Mouse (Mus musculus) heart, embryonic 11.5 days (tissue): ENCODE data around the gene Ankrd40. TPM values are rescaled to one million over a fixed set of nuclear protein-coding genes. Genes with fewer than 3 reads are reported as not detected.

Experiments
- ATAC-seq: fragments of 200-750 bp; cut with Nextera tagmentation; replicated peaks from 2 replicates; pipeline ENCODE4 v1.8.0; 2017; ENCODE audit warnings: moderate library complexity; ENCODE audit not compliant: insufficient number of reproducible peaks, low FRiP score, low TSS enrichment
- H3K27ac ChIP-seq: fragments of 300-500 bp; sonication (generic); 2 replicates; pipeline ENCODE4 v1.5.1; 2014; ENCODE audit warnings: mild to moderate bottlenecking, low read depth, low read length
- H3K27me3 ChIP-seq: fragments of 300-500 bp; sonication (generic); 2 replicates; pipeline ENCODE4 v1.6.1; 2014; ENCODE audit warnings: mild to moderate bottlenecking, low read length, mixed read lengths; ENCODE audit not compliant: control insufficient read depth, insufficient read depth
- H3K36me3 ChIP-seq: fragments of 300-500 bp; sonication (generic); 2 replicates; pipeline ENCODE4 v1.6.1; 2014; ENCODE audit warnings: mild to moderate bottlenecking, low read length, moderate library complexity, mixed read lengths; ENCODE audit not compliant: control insufficient read depth, insufficient read depth
- H3K4me1 ChIP-seq: fragments of 300-500 bp; sonication (generic); 2 replicates; pipeline ENCODE4 v1.6.1; 2014; ENCODE audit warnings: low read length; ENCODE audit not compliant: control insufficient read depth, insufficient read depth
- H3K4me2 ChIP-seq: fragments of 300-500 bp; sonication (generic); 2 replicates; pipeline ENCODE4 v1.6.1; 2014; ENCODE audit warnings: mild to moderate bottlenecking, moderate library complexity
- H3K4me3 ChIP-seq: fragments of 300-500 bp; sonication (generic); 2 replicates; pipeline ENCODE4 v1.5.1; 2014; ENCODE audit warnings: low read depth, low read length
- H3K9ac ChIP-seq: fragments of 300-500 bp; sonication (generic); 2 replicates; pipeline ENCODE4 v1.6.1; 2014; ENCODE audit warnings: mild to moderate bottlenecking, low read depth, low read length, moderate library complexity
- H3K9me3 ChIP-seq: fragments of 300-500 bp; sonication (generic); replicated peaks from 2 replicates; pipeline ENCODE4 v1.6.1; 2016; ENCODE audit warnings: low read length; ENCODE audit not compliant: control insufficient read depth
- WGBS: fragments of 180-500 bp; shearing (Covaris S2); extraction: QIAGEN DNeasy Blood & Tissue Kit; methylation state at CpG from one replicate; pipeline ENCODE4 v1.1.7; 2014; ENCODE audit not compliant: insufficient replicate concordance; 5-methylcytosine and 5-hydroxymethylcytosine counted together
- polyA plus RNA-seq: library from polyadenylated mRNA; unstranded; fragments of >200 nt; fragmentation: Nextera tagmentation; extraction: Ambion mirVana; gene quantifications from 2 replicates; pipeline ENCODE4 v1.2.1, GENCODE M21; 2014

Gene Ankrd40
- polyA plus RNA-seq, 1 experiment from 2014 or later, result 34.9 TPM

- ATAC-seq, result peak; percentile 68
- Histone ChIP-seq H3K36me3 (no peaks in the 10 kb centered on the region; the same call in 1 of the 2 replicates), H3K9me3 (no peaks in the 10 kb centered on the region), H3K4me1 (peaks cover 26% of the 10 kb centered on the region), H3K27me3 (no peaks in the 10 kb centered on the region), H3K4me3 (peak overlapping the region; percentile 95), H3K4me2 (peak overlapping the region; percentile 87), H3K9ac (peak overlapping the region; percentile 98), H3K27ac (peak overlapping the region; percentile 95)
- WGBS, result under 1% methylated on average over 67 of the region's 67 CpGs
These were observed 6.6 kb upstream of the Ankrd40 start for GRCm38 (mm10) chr11:94320969-94321930.

GRCm38 (mm10) chr11:94321931-94322400 lies 5.8 kb upstream of the Ankrd40 start, which contains the start of gene Luc7l3:
Gene Luc7l3, minus strand, starts transcription at chr11:94321988.
- Histone ChIP-seq H3K27me3 (no peaks in the 10 kb centered on the region), H3K9ac (peak within 1 kb of the TSS; percentile 98), H3K4me1 (peaks cover 23% of the 10 kb centered on the region), H3K27ac (peak within 1 kb of the TSS; percentile 95), H3K36me3 (no peaks in the 10 kb centered on the region; the same call in 1 of the 2 replicates), H3K4me2 (peak within 1 kb of the TSS; percentile 87), H3K4me3 (peak within 1 kb of the TSS; percentile 95), H3K9me3 (no peaks in the 10 kb centered on the region)
- peak; percentile 97 for ATAC-seq
- WGBS, result under 1% methylated on average over 36 of the region's 36 CpGs

DNA sequence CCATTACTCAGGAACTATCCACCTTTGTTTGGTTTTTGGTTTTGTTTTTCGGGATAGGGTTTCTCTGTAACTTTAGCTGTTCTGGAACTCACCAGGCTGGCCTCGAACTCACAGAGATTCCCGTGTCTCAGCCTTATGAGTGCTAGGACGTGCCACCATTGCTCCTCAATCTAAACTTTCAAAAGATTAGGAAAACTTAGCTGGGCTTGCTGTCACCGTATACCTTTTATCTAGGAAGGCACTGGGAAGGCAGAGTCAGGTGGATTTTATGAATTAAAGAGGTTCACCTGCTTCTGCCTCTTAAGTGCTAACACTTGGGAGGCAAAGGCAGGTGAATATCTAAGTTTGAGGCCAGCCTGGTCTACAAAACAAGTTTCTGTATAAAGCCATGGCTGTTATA lies 5.2 kb upstream of the Ankrd40 start:
- Histone ChIP-seq H3K4me3 (peak overlapping the region; percentile 95), H3K27ac (peak overlapping the region; percentile 95)
- 23% methylated on average over 5 of the region's 5 CpGs for WGBS

GRCm38 (mm10) chr11:94323271-94323925 lies 4.4 kb upstream of the Ankrd40 start:
- 86% methylated on average over 5 of the region's 5 CpGs for WGBS
- Histone ChIP-seq H3K4me3 (no peak overlapping the region), H3K4me2 (no peak overlapping the region), H3K27ac (no peak overlapping the region), H3K9me3 (no peaks in the 10 kb centered on the region), H3K36me3 (no peaks in the 10 kb centered on the region; the same call in 1 of the 2 replicates), H3K9ac (no peak overlapping the region), H3K4me1 (peaks cover 18% of the 10 kb centered on the region), H3K27me3 (no peaks in the 10 kb centered on the region)
- ATAC-seq, result no peak

More for the DNA sequence above, 5.2 kb upstream of the Ankrd40 start:
- no peaks in the 10 kb centered on the region for H3K27me3 ChIP-seq
- no peak for ATAC-seq
- no peaks in the 10 kb centered on the region; the same call in 1 of the 2 replicates for H3K36me3 ChIP-seq
- H3K4me1 ChIP-seq, result peaks cover 21% of the 10 kb centered on the region
- peak overlapping the region; percentile 87 for H3K4me2 ChIP-seq
- peak overlapping the region; percentile 98 for H3K9ac ChIP-seq
- no peaks in the 10 kb centered on the region for H3K9me3 ChIP-seq

GRCm38 (mm10) chr11:94324618-94325017 lies 3.2 kb upstream of the Ankrd40 start:
- Histone ChIP-seq H3K9me3 (no peaks in the 10 kb centered on the region), H3K4me1 (peaks cover 18% of the 10 kb centered on the region), H3K9ac (no peak overlapping the region), H3K4me3 (no peak overlapping the region), H3K27me3 (no peaks in the 10 kb centered on the region), H3K4me2 (no peak overlapping the region), H3K36me3 (no peaks in the 10 kb centered on the region), H3K27ac (no peak overlapping the region)
- ATAC-seq, result no peak
- WGBS, result 64% methylated on average over 5 of the region's 5 CpGs

- H3K9me3 ChIP-seq, result no peaks in the 10 kb centered on the region
- peak overlapping the region; percentile 77 for H3K4me2 ChIP-seq
- peak overlapping the region; percentile 98 for H3K27ac ChIP-seq
- WGBS, result 5% methylated on average over 10 of the region's 10 CpGs
- no peaks in the 10 kb centered on the region for H3K27me3 ChIP-seq
- peak overlapping the region; percentile 16; the same call in 1 of the 2 replicates for H3K4me3 ChIP-seq
- peaks cover 20% of the 10 kb centered on the region for H3K4me1 ChIP-seq
- no peak for ATAC-seq
- no peaks in the 10 kb centered on the region for H3K36me3 ChIP-seq
- peak overlapping the region; percentile 62 for H3K9ac ChIP-seq
These were observed 815 bp upstream of the Ankrd40 start for GRCm38 (mm10) chr11:94326961-94327411.

- peak overlapping the region; percentile 77 for H3K4me2 ChIP-seq
- peak overlapping the region; percentile 83 for H3K4me3 ChIP-seq
- H3K9ac ChIP-seq, result peak overlapping the region; percentile 96
- H3K9me3 ChIP-seq, result no peaks in the 10 kb centered on the region
- 4% methylated on average over 10 of the region's 10 CpGs for WGBS
- no peaks in the 10 kb centered on the region for H3K27me3 ChIP-seq
- H3K36me3 ChIP-seq, result no peaks in the 10 kb centered on the region
- ATAC-seq, result no peak
- H3K4me1 ChIP-seq, result peaks cover 17% of the 10 kb centered on the region
- H3K27ac ChIP-seq, result peak overlapping the region; percentile 98
These were observed 834 bp downstream of the Ankrd40 start for GRCm38 (mm10) chr11:94328644-94329025.

GRCm38 (mm10) chr11:94329270-94329891 lies 1.6 kb downstream of the Ankrd40 start:
- H3K9me3 ChIP-seq, result no peaks in the 10 kb centered on the region
- H3K4me1 ChIP-seq, result peaks cover 19% of the 10 kb centered on the region
- no peaks in the 10 kb centered on the region for H3K27me3 ChIP-seq
- H3K4me3 ChIP-seq, result no peak overlapping the region
- H3K4me2 ChIP-seq, result peak overlapping the region; percentile 77
- 0 out of 2 replicates have a peak overlapping the region, but pooled peaks have one; percentile 10 for H3K27ac ChIP-seq
- ATAC-seq, result no peak
- H3K9ac ChIP-seq, result no peak overlapping the region
- 46% methylated on average over 4 of the region's 4 CpGs for WGBS
- H3K36me3 ChIP-seq, result no peaks in the 10 kb centered on the region; the same call in 1 of the 2 replicates
